Mouse (Mus musculus) midbrain, embryonic 11.5 days (tissue): ENCODE data around the gene Scgb3a1. TPM values are rescaled to one million over a fixed set of nuclear protein-coding genes. Genes with fewer than 3 reads are reported as not detected.

Experiments used
- ATAC-seq: fragments of 200-750 bp; cut with Nextera tagmentation; 2 replicates; pipeline ENCODE4 v1.8.0; 2017; ENCODE audit warnings: moderate TSS enrichment, moderate library complexity; ENCODE audit not compliant: low FRiP score
- DNase-seq: peaks from one replicate; pipeline ENCODE4 v3.0.0; 2015; ENCODE audit warnings: low spot score; ENCODE audit errors: missing footprints
- H3K27ac ChIP-seq: fragments of 300-500 bp; sonication (generic); 2 replicates; pipeline ENCODE4 v1.5.1; 2014; ENCODE audit warnings: low read depth, low read length
- H3K27me3 ChIP-seq: fragments of 300-500 bp; sonication (generic); 2 replicates; pipeline ENCODE4 v1.6.1; 2014; ENCODE audit warnings: mild to moderate bottlenecking, low read length, moderate library complexity, mixed read lengths; ENCODE audit not compliant: control insufficient read depth, insufficient read depth
- H3K36me3 ChIP-seq: fragments of 300-500 bp; sonication (generic); 2 replicates; pipeline ENCODE4 v1.6.1; 2014; ENCODE audit warnings: mild to moderate bottlenecking, low read length, moderate library complexity, mixed read lengths; ENCODE audit not compliant: control insufficient read depth, insufficient read depth
- H3K4me1 ChIP-seq: fragments of 300-500 bp; sonication (generic); 2 replicates; pipeline ENCODE4 v1.6.1; 2014; ENCODE audit warnings: low read length; ENCODE audit not compliant: control insufficient read depth, insufficient read depth
- H3K4me2 ChIP-seq: fragments of 300-500 bp; sonication (generic); 2 replicates; pipeline ENCODE4 v1.6.1; 2014; ENCODE audit warnings: mild to moderate bottlenecking, moderate library complexity
- H3K4me3 ChIP-seq: fragments of 300-500 bp; sonication (generic); 2 replicates; pipeline ENCODE4 v1.5.1; 2014; ENCODE audit warnings: low read depth, low read length
- H3K9ac ChIP-seq: fragments of 300-500 bp; sonication (generic); 2 replicates; pipeline ENCODE4 v1.6.1; 2014; ENCODE audit warnings: low read length
- H3K9me3 ChIP-seq: fragments of 300-500 bp; sonication (generic); 2 replicates; pipeline ENCODE4 v1.6.1; 2016; ENCODE audit warnings: low read length; ENCODE audit not compliant: control insufficient read depth
- WGBS: fragments of 180-500 bp; shearing (Covaris S2); extraction: QIAGEN DNeasy Blood & Tissue Kit; methylation state at CpG from one replicate; pipeline ENCODE4 v1.1.7; 2014; 5-methylcytosine and 5-hydroxymethylcytosine counted together
- polyA plus RNA-seq: library from polyadenylated mRNA; unstranded; fragments of >200 nt; fragmentation: Nextera tagmentation; extraction: Ambion mirVana; gene quantifications from 2 replicates; pipeline ENCODE4 v1.2.1, GENCODE M21; 2014

Scgb3a1 gene
- polyA plus RNA-seq, 1 experiment from 2014 or later = not detected

- 41% methylated on average over 11 of the region's 11 CpGs for WGBS
- H3K36me3 ChIP-seq = no peaks in the 10 kb centered on the region
- ATAC-seq (peak; percentile 49), DNase-seq (no peak)
- no peaks in the 10 kb centered on the region for H3K4me1 ChIP-seq
- H3K27ac ChIP-seq = no peak overlapping the region
- no peaks in the 10 kb centered on the region for H3K27me3 ChIP-seq
- H3K4me3 ChIP-seq = no peak overlapping the region
- no peak overlapping the region for H3K9ac ChIP-seq
- H3K9me3 ChIP-seq = no peaks in the 10 kb centered on the region
- peak overlapping the region; percentile 29 for H3K4me2 ChIP-seq
Measured at GRCm38 (mm10) chr11:49653079-49653408, 10.4 kb upstream of the Scgb3a1 start.

- DNase-seq (peak; percentile 65), ATAC-seq (no peak)
- Histone ChIP-seq H3K4me1 (no peaks in the 10 kb centered on the region), H3K36me3 (no peaks in the 10 kb centered on the region), H3K4me3 (no peak overlapping the region), H3K4me2 (no peak overlapping the region), H3K9me3 (no peaks in the 10 kb centered on the region), H3K27ac (no peak overlapping the region), H3K9ac (no peak overlapping the region), H3K27me3 (no peaks in the 10 kb centered on the region)
- 89% methylated on average over 5 of the region's 5 CpGs for WGBS
Measured at GRCm38 (mm10) chr11:49654651-49655050, 8.8 kb upstream of the Scgb3a1 start.

GRCm38 (mm10) chr11:49655501-49655900, 7.9 kb upstream of the Scgb3a1 start:
- no peaks in the 10 kb centered on the region for H3K27me3 ChIP-seq
- no peaks in the 10 kb centered on the region for H3K9me3 ChIP-seq
- H3K27ac ChIP-seq = no peak overlapping the region
- H3K36me3 ChIP-seq = no peaks in the 10 kb centered on the region
- no peaks in the 10 kb centered on the region for H3K4me1 ChIP-seq
- H3K9ac ChIP-seq = no peak overlapping the region
- H3K4me2 ChIP-seq = no peak overlapping the region
- no peak overlapping the region for H3K4me3 ChIP-seq
- ATAC-seq = no peak
- peak; percentile 6 for DNase-seq

- ATAC-seq = no peak
- no peak overlapping the region for H3K9ac ChIP-seq
- H3K9me3 ChIP-seq = no peaks in the 10 kb centered on the region
- H3K36me3 ChIP-seq = no peaks in the 10 kb centered on the region
- H3K4me1 ChIP-seq = no peaks in the 10 kb centered on the region
- no peak overlapping the region for H3K27ac ChIP-seq
- no peaks in the 10 kb centered on the region for H3K27me3 ChIP-seq
- WGBS = 88% methylated on average over 4 of the region's 4 CpGs
- no peak for DNase-seq
- H3K4me2 ChIP-seq = no peak overlapping the region
- H3K4me3 ChIP-seq = no peak overlapping the region
Measured at GRCm38 (mm10) chr11:49658065-49658464, 5.3 kb upstream of the Scgb3a1 start.

- Histone ChIP-seq H3K4me2 (no peak overlapping the region), H3K9me3 (no peaks in the 10 kb centered on the region), H3K4me3 (no peak overlapping the region), H3K36me3 (no peaks in the 10 kb centered on the region), H3K4me1 (no peaks in the 10 kb centered on the region), H3K27ac (no peak overlapping the region), H3K9ac (no peak overlapping the region), H3K27me3 (no peaks in the 10 kb centered on the region)
- ATAC-seq = no peak
- DNase-seq = peak; percentile 81
- 77% methylated on average over 10 of the region's 10 CpGs for WGBS
Measured at GRCm38 (mm10) chr11:49658791-49659469, 4.5 kb upstream of the Scgb3a1 start.

GRCm38 (mm10) chr11:49659470-49659799, 4.0 kb upstream of the Scgb3a1 start:
- H3K27ac ChIP-seq = no peak overlapping the region
- WGBS = 72% methylated on average over 7 of the region's 7 CpGs

GRCm38 (mm10) chr11:49662292-49662780, 1.1 kb upstream of the Scgb3a1 start:
- ATAC-seq (no peak), DNase-seq (peak; percentile 60)
- H3K4me3 ChIP-seq = no peak overlapping the region
- no peak overlapping the region for H3K27ac ChIP-seq
- no peak overlapping the region for H3K9ac ChIP-seq
- H3K27me3 ChIP-seq = no peaks in the 10 kb centered on the region
- H3K4me1 ChIP-seq = no peaks in the 10 kb centered on the region
- no peaks in the 10 kb centered on the region for H3K36me3 ChIP-seq
- 56% methylated on average over 15 of the region's 15 CpGs for WGBS
- no peaks in the 10 kb centered on the region for H3K9me3 ChIP-seq
- no peak overlapping the region for H3K4me2 ChIP-seq

More at GRCm38 (mm10) chr11:49659470-49659799, 4.0 kb upstream of the Scgb3a1 start:
- Histone ChIP-seq H3K27me3 (no peaks in the 10 kb centered on the region), H3K4me1 (no peaks in the 10 kb centered on the region), H3K36me3 (no peaks in the 10 kb centered on the region), H3K4me2 (no peak overlapping the region), H3K4me3 (no peak overlapping the region), H3K9me3 (no peaks in the 10 kb centered on the region), H3K9ac (no peak overlapping the region)
- DNase-seq = peak; percentile 60
- no peak for ATAC-seq

GRCm38 (mm10) chr11:49664262-49665140, 1.1 kb downstream of the Scgb3a1 start:
- no peak for DNase-seq
- no peak for ATAC-seq

GRCm38 (mm10) chr11:49665462-49665861, 2.1 kb downstream of the Scgb3a1 start:
- Histone ChIP-seq H3K36me3 (peaks cover 2% of the 10 kb centered on the region; the same call in 1 of the 2 replicates), H3K9ac (no peak overlapping the region), H3K27me3 (no peaks in the 10 kb centered on the region), H3K27ac (no peak overlapping the region), H3K4me2 (no peak overlapping the region), H3K4me3 (no peak overlapping the region), H3K9me3 (no peaks in the 10 kb centered on the region), H3K4me1 (no peaks in the 10 kb centered on the region)
- DNase-seq (no peak), ATAC-seq (no peak)
- WGBS = 86% methylated on average over 4 of the region's 4 CpGs

More at GRCm38 (mm10) chr11:49664262-49665140, 1.1 kb downstream of the Scgb3a1 start:
- Histone ChIP-seq H3K4me1 (no peaks in the 10 kb centered on the region), H3K9me3 (no peaks in the 10 kb centered on the region), H3K36me3 (no peaks in the 10 kb centered on the region), H3K4me2 (no peak overlapping the region), H3K27ac (no peak overlapping the region), H3K27me3 (no peaks in the 10 kb centered on the region), H3K9ac (no peak overlapping the region), H3K4me3 (no peak overlapping the region)
- whole genome bisulfite sequencing = 82% methylated on average over 12 of the region's 12 CpGs
